Mouse (Mus musculus): ENCODE data around the gene Ckmt2. TPM values are rescaled to one million over a fixed set of nuclear protein-coding genes. Genes with fewer than 3 reads are reported as not detected.

Ckmt2 gene
- polyA plus RNA-seq, 1 experiment from 2014 or later = 23.8 TPM

DNA sequence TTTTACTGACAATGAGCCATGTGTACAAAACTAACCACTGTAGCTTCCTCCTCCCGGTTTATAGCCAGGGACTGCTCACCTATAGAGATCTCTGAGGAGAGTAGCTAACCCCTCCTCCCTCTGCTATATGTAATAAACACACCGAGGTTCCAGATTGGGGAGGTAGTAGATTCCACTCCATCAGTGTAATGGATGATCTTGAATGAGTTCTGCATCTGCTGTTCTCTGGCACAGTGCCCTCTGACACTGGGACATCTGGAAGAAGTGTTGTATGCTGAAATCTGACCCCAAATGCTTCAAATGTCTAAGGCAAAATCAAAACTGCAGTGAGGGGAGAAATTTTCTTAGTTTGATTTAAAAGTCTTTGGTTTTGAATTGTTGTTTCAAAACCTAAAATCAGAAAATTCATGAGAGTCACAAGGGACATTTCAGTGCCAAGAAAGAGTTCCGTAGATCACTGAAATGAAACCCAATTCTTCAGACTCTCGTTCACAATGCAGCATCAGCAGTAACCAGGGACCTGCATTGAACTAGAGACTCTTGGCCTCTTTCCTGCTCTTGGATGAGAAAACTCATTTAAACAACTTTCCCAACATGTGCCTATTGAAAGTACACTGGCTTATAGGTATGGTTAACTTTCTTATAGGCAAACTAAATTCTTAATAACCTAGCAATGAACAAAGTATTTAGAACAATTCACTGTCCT is 51.7 kb downstream of the Ckmt2 start:
- H3K4me3 ChIP-seq (replicated peaks; ENCODE audit: low read length) = no peak overlapping the region
- ATAC-seq (ENCODE audit: insufficient read depth, low FRiP score) = no peak; the same call in 1 of the 2 replicates
- WGBS = 47% methylated on average over 4 of the region's 4 CpGs
- no peak overlapping the region for H3K27ac ChIP-seq (ENCODE audit: low read length)
- H3K9me3 ChIP-seq (replicated peaks; ENCODE audit: control insufficient read depth, low read length) = no peaks in the 10 kb centered on the region
- no peak overlapping the region for H3K9ac ChIP-seq (ENCODE audit: low read length)
- H3K36me3 ChIP-seq (ENCODE audit: control insufficient read depth, insufficient read depth, low read length) = no peaks in the 10 kb centered on the region
- H3K4me1 ChIP-seq (ENCODE audit: control insufficient read depth, insufficient read depth, low read length) = no peaks in the 10 kb centered on the region
- H3K4me2 ChIP-seq (ENCODE audit: low read depth, low read length) = no peak overlapping the region
- H3K27me3 ChIP-seq (ENCODE audit: control insufficient read depth, insufficient read depth, low read length) = no peaks in the 10 kb centered on the region

GRCm38 (mm10) chr13:91823735-91824134 is 53.0 kb downstream of the Ckmt2 start:
- Histone ChIP-seq H3K27me3 (ENCODE audit: control insufficient read depth, insufficient read depth, low read length) (no peaks in the 10 kb centered on the region), H3K36me3 (ENCODE audit: control insufficient read depth, insufficient read depth, low read length) (no peaks in the 10 kb centered on the region), H3K4me3 (replicated peaks; ENCODE audit: low read length) (no peak overlapping the region), H3K4me1 (ENCODE audit: control insufficient read depth, insufficient read depth, low read length) (no peaks in the 10 kb centered on the region), H3K9me3 (replicated peaks; ENCODE audit: control insufficient read depth, low read length) (no peaks in the 10 kb centered on the region), H3K27ac (ENCODE audit: low read length) (no peak overlapping the region), H3K4me2 (ENCODE audit: low read depth, low read length) (no peak overlapping the region), H3K9ac (ENCODE audit: low read length) (no peak overlapping the region)
- WGBS = 79% methylated on average over 6 of the region's 6 CpGs
- ATAC-seq (ENCODE audit: insufficient read depth, low FRiP score) = no peak

GRCm38 (mm10) chr13:91814670-91815069 is 62.0 kb downstream of the Ckmt2 start:
- H3K4me3 ChIP-seq (replicated peaks; ENCODE audit: low read length) = no peak overlapping the region
- WGBS = 81% methylated on average over 5 of the region's 5 CpGs
- ATAC-seq (ENCODE audit: insufficient read depth, low FRiP score) = no peak
- H3K4me1 ChIP-seq (ENCODE audit: control insufficient read depth, insufficient read depth, low read length) = no peaks in the 10 kb centered on the region
- no peak overlapping the region for H3K9ac ChIP-seq (ENCODE audit: low read length)
- no peaks in the 10 kb centered on the region for H3K36me3 ChIP-seq (ENCODE audit: control insufficient read depth, insufficient read depth, low read length)
- no peaks in the 10 kb centered on the region for H3K27me3 ChIP-seq (ENCODE audit: control insufficient read depth, insufficient read depth, low read length)
- no peaks in the 10 kb centered on the region for H3K9me3 ChIP-seq (replicated peaks; ENCODE audit: control insufficient read depth, low read length)
- H3K27ac ChIP-seq (ENCODE audit: low read length) = no peak overlapping the region
- no peak overlapping the region for H3K4me2 ChIP-seq (ENCODE audit: low read depth, low read length)

GRCm38 (mm10) chr13:91809476-91809875 is 67.2 kb downstream of the Ckmt2 start:
- no peaks in the 10 kb centered on the region for H3K27me3 ChIP-seq (ENCODE audit: control insufficient read depth, insufficient read depth, low read length)
- 34% methylated on average over 2 of the region's 2 CpGs for WGBS
- H3K4me1 ChIP-seq (ENCODE audit: control insufficient read depth, insufficient read depth, low read length) = peaks cover 4% of the 10 kb centered on the region; the same call in 1 of the 2 replicates
- H3K9ac ChIP-seq (ENCODE audit: low read length) = no peak overlapping the region
- H3K4me3 ChIP-seq (replicated peaks; ENCODE audit: low read length) = no peak overlapping the region
- ATAC-seq (ENCODE audit: insufficient read depth, low FRiP score) = no peak
- no peaks in the 10 kb centered on the region for H3K9me3 ChIP-seq (replicated peaks; ENCODE audit: control insufficient read depth, low read length)
- peaks cover 11% of the 10 kb centered on the region for H3K36me3 ChIP-seq (ENCODE audit: control insufficient read depth, insufficient read depth, low read length)
- no peak overlapping the region for H3K27ac ChIP-seq (ENCODE audit: low read length)
- no peak overlapping the region for H3K4me2 ChIP-seq (ENCODE audit: low read depth, low read length)

GRCm38 (mm10) chr13:91807874-91808575 is 68.7 kb downstream of the Ckmt2 start:
- Histone ChIP-seq H3K4me1 (ENCODE audit: control insufficient read depth, insufficient read depth, low read length) (peaks cover 4% of the 10 kb centered on the region; the same call in 1 of the 2 replicates), H3K9ac (ENCODE audit: low read length) (peak overlapping the region; percentile 97), H3K27me3 (ENCODE audit: control insufficient read depth, insufficient read depth, low read length) (no peaks in the 10 kb centered on the region), H3K9me3 (replicated peaks; ENCODE audit: control insufficient read depth, low read length) (no peaks in the 10 kb centered on the region), H3K27ac (ENCODE audit: low read length) (peak overlapping the region; percentile 95), H3K4me3 (replicated peaks; ENCODE audit: low read length) (peak overlapping the region; percentile 99), H3K36me3 (ENCODE audit: control insufficient read depth, insufficient read depth, low read length) (peaks cover 15% of the 10 kb centered on the region), H3K4me2 (ENCODE audit: low read depth, low read length) (peak overlapping the region; percentile 89)
- no peak for ATAC-seq (ENCODE audit: insufficient read depth, low FRiP score)
- 14% methylated on average over 20 of the region's 20 CpGs for WGBS

DNA sequence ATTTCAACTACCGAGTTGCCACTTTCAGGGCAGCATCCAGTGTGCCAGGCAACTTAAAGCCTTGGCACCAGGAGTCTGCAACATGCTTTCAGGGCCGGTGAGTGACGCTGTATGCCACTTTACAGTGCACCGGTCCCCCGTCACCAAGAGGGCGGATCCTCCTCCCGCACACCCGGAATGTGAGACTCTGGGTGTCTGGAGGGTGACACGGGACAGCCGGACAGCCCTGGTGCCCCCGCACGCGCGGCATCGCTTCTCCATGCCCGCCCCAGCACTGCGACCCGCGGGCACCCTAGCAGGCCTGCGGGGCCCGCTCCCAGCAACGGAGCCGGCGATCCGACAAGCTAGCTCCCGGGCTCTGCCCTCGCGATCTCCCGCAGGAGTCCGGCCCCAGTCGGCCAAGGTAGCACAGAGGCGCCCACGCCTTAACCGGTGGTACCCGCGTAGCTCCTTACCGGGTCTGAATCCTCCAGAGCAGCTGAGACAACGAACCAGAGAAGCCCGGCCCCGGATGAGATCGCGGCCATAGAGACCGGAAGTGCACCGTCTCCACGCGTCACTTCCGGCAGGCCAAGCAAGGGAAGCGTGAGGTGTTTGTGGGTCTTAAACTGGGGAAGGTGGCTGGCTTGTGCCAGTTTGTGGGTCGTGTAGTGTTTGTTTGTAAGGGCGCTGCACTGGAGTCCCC is 69.4 kb downstream of the Ckmt2 start, which contains the start of gene Zcchc9:
Gene Zcchc9 (minus strand): TSS at position 551 of the 685 bp plus-strand sequence.
- H3K4me1 ChIP-seq (ENCODE audit: control insufficient read depth, insufficient read depth, low read length) = peaks cover 4% of the 10 kb centered on the region; the same call in 1 of the 2 replicates
- no peaks in the 10 kb centered on the region for H3K9me3 ChIP-seq (replicated peaks; ENCODE audit: control insufficient read depth, low read length)
- ATAC-seq (ENCODE audit: insufficient read depth, low FRiP score) = peak; percentile 98
- H3K27me3 ChIP-seq (ENCODE audit: control insufficient read depth, insufficient read depth, low read length) = no peaks in the 10 kb centered on the region
- H3K4me2 ChIP-seq (ENCODE audit: low read depth, low read length) = peak within 1 kb of the TSS; percentile 89
- WGBS = under 1% methylated on average over 50 of the region's 50 CpGs
- H3K27ac ChIP-seq (ENCODE audit: low read length) = peak within 1 kb of the TSS; percentile 95
- peaks cover 15% of the 10 kb centered on the region for H3K36me3 ChIP-seq (ENCODE audit: control insufficient read depth, insufficient read depth, low read length)
- H3K9ac ChIP-seq (ENCODE audit: low read length) = peak within 1 kb of the TSS; percentile 97
- peak within 1 kb of the TSS; percentile 99 for H3K4me3 ChIP-seq (replicated peaks; ENCODE audit: low read length)

Other genes starting within 250 kb of the Ckmt2 start
- gene Acot12, start 135.4 kb downstream of the Ckmt2 start, polyA plus RNA-seq (2015; fragmentation: Nextera tagmentation; extraction: Ambion mirVana) = 0.34 and 0.55 TPM in 2 replicates
- gene Zcchc9, start 69.2 kb downstream of the Ckmt2 start, polyA plus RNA-seq (2015; fragmentation: Nextera tagmentation; extraction: Ambion mirVana) = 31.5 TPM in 2 replicates